Mouse (Mus musculus): ENCODE measurements at regions not wholly inside any gene's neighbourhood (a gene's known extent, or its start where the extent isn't known, plus 50 kb on each side); places are given as distances from the start of the nearest gene placed in this dataset.
"Not testable (repeated sequence)": the region's sequence is repeated elsewhere in the genome, so short reads cannot be mapped to it uniquely, and the experiment has no call there.

- DNase-seq (ENCODE audit: low spot score): no peak
These were observed 1158.9 kb downstream of the A830018L16Rik start for GRCm38 (mm10) chr1:12572770-12573169.

DNA sequence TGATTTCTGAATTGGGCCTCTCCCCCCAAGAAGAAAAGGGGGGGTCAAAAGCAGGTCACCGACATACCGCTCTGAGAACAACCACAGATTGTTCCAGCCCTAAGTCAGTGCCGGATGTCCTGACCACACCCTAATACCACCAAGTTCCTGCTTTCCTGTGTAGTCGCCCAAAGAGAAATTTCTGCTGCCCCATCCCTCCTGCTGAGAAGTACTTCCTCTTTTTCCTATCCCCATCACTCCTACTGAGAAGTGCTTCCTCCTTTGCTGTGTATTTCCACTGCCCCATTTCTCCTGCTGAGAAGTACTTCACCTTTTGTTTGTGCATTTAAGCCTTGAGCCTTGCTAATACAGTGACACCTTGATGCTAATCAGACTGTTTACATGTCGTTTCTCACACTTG lies 1160.4 kb downstream of the A830018L16Rik start:
- DNase-seq (ENCODE audit: low spot score): no peak

DNA sequence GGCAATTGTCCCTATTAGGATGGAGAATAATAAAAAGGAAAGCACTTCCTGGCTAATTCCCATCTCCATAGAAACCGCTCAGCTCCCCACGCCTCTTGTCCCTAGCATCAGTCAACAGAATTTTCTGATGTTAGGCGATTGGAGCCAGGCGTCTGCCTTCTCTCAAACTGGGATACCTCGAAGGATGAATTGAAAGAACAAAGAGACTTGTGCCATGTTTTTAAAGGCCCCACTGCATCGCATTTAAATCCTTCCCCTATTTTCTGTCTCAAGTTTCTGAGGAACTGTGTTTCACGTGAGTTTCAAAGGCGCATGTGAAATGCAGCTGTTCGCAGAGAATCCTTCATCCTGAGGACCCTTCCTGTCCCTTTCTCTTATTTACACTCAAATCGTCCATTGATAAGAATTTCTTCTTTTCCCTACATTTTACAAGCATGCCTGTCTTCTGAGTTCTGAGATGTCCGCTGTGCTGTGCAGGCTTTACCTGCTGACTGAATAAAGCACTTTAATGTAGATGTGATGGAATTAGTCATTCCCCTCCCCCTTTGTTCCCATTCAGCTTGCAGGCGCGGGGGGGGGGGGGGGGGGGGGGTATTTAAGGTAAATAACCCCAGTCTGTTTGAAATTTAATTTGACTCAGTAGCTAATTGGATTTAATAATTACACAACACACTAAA lies 1163.3 kb downstream of the A830018L16Rik start:
- DNase-seq (ENCODE audit: low spot score): peak; percentile 74

- DNase-seq (ENCODE audit: low spot score): no peak
These were observed 1164.1 kb downstream of the A830018L16Rik start for GRCm38 (mm10) chr1:12577978-12578377.

DNA sequence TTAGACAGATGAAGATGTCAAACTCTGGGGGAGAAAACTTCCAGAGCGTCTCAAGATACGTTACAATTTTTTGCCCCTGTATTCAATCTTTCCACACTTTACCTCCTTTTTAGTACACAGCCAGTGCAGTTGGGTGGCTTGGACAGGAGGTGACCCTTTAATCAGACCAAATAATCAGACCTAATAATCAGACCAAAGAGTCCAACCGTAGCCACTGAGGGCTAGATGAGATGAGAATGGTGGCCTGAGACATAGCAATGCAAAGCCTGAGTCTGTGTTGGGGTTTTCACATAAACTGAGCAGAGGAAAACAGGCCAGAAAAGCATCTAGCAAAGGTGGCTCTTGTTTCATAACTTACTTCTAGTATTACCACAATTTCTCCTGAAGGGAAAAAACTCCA lies 1169.1 kb downstream of the A830018L16Rik start:
- DNase-seq (ENCODE audit: low spot score): no peak

GRCm38 (mm10) chr1:12586981-12587380 lies 1173.1 kb downstream of the A830018L16Rik start:
- not testable (repeated sequence) for DNase-seq (ENCODE audit: low spot score)

DNA sequence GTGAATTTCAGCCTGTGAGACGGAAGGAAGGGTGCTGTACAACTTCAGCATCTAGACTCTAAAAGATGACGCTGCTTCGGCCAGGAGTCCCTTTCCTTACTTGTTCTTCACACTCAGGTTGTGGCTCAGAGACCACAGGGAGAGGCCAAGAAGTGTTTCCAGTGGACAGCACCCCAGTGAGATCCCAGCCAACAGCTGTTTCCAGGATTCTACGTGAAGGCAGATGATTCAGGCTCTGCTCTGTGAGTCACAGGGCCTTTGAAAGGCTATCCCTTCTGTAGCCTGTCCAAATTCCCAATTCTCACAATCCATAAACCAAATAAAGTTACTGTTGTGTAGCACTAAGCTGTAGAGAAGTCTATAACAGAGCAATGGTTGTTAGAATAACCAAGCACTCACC lies 1198.2 kb downstream of the A830018L16Rik start:
- no peak for DNase-seq (ENCODE audit: low spot score)

DNA sequence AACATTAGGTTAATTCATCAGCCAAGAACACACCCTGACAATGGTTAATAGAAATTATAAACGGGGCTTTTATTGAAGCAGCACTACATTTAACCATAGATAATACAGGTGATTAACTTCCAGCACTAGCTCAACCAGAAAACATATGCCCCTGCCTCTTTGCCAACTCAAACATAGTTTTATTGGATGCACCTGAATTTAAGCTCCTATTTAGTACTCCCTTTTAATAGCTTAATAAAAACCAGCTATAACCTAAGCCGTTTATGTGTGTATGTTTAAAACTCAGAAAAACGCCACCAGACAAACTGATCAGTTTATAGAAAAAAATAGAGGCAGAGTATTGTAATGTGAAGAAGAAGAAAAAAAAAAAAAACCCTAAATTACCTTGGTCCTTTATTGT lies 1201.4 kb downstream of the A830018L16Rik start:
- no peak for DNase-seq (ENCODE audit: low spot score)

DNA sequence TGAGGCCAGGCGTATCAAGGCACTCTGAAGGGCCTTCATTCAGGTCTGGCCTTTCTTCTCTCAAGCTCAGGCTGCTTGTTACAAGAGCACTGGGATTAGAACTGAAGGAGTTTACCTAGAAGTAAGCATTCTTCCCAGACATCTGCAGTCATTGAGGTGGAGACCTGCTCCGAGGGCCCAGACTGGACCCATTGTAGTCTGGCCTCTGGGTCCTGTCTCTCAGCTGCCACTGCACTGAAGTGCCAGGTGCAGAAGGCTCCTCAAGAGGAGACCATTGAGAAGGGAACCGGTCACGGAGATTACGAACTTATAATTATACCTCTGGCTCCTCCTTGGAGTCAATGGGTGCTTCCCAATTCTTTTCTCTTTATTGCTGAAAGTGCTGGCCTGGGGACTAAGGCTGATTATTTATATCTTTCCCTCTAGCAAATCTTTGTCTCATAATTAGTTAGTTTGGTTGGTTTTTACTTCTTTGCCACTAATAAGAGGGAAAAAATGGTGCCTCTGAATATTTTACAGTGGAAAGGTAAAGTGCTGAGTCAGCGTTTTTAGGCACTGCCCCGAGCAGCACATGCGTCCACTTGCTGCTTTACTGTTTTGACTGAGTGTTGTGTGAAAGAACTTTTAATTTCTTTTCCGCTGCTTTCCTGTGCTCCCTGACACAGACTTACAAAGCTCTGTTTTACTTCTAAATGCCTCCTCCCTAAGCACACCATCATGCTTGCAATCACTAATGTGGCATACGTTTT lies 1202.0 kb downstream of the A830018L16Rik start:
- no peak for DNase-seq (ENCODE audit: low spot score)

DNA sequence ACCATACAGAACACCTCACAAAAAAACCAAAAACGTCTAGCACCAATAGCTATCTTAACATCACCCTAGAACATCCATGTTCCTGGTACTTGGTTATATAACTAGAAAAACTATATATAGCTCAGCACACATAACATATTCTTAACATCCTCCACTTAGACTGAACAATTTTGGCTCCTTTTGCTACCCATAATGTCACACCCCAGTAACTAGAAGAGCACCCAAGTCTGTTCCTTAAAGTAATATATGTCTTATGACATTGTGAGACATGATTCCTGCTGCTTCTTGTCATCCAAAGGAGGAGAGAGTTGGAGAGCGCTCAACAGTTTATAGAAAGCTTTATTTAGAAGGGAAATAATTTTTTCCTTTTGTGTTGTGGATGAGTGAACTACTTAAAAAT lies 1206.1 kb downstream of the A830018L16Rik start:
- DNase-seq (ENCODE audit: low spot score): no peak

DNA sequence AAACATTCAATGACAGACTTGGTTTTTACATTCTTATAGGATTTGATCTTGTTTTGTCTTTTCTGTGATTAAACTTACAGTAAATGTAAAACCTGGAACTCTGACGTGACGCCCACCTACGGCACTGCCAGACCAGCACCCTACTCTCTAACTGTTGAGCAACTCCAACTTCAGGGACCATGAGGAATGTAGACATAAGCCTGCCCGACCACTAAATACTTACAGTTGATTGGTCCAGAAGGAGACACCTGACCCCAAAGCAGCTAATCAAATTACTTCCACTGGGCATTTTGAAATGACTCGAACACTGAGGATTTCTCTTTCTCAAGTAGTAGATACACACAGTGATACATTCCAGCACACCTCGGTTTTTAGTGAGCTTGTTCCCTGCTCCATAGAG lies 1206.9 kb downstream of the A830018L16Rik start:
- no peak for DNase-seq (ENCODE audit: low spot score)

GRCm38 (mm10) chr1:12623158-12623557 lies 1209.3 kb downstream of the A830018L16Rik start:
- no peak for DNase-seq (ENCODE audit: low spot score)

DNA sequence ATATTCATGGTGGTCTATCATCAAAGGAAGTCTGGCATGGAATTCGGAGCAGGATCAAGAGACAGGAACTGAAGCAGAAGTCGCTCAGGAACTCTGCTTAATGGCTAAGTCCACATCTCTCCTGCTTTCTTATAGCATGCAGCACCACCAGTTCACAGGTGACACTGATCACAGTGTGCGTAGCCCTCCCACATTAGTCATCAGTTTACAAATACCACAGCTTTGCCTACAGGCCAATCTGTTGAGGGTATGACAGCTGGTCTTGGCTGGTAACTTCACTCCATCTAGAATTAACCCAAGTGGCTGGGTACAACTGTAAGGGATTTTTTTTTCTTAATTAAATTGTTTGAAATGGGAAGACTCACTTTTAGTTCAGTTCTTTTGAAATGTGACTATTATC lies 1219.1 kb downstream of the A830018L16Rik start:
- DNase-seq (ENCODE audit: low spot score): no peak

DNA sequence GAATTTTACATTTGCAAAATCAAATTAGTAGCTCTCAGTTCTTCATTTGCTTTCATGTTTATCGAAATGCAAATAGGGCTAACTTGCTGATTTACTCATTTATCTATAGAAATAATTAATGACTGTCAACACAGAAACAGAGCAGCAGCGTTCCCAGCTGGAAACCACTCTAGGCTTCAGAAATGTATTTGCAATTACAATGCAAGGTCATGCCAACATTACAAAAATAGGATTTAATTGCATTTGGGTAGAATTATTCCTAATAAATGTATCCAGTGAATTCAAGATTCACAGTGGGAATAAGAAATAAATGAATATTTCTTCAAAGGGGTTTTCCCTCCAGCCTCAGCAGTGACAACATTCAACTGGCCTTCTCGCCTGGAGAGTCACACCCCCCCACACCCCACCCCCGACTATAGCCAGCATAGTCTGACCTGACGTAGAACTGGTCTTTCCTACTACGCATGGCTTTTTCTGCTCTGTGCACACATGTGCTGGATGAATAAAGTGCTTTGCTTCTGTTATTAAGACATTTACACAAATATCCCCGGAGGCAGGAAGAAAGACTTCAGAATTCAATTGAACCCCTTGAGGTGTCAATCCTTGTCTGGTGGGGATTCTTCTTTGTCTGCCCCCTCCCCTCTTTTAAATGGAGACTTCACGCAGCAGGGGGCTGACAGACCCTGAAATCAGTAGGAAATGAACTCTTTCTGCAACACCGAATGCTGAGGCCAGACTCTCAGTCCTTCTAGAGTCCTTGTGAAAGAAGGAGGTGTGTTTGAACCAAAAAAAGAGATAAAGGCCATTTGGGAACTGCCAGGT lies 1222.6 kb downstream of the A830018L16Rik start:
- DNase-seq (ENCODE audit: low spot score): peak; percentile 60

GRCm38 (mm10) chr1:12640983-12641382 lies 1227.1 kb downstream of the A830018L16Rik start:
- DNase-seq (ENCODE audit: low spot score): no peak
